Mouse (Mus musculus) intestine, embryonic 14.5 days (tissue): ENCODE measurements at regions not wholly inside any gene's neighbourhood (a gene's known extent, or its start where the extent isn't known, plus 50 kb on each side); places are given as distances from the start of the nearest gene placed in this dataset.

Source experiments
- ATAC-seq: fragments of 200-750 bp; cut with Nextera tagmentation; replicated peaks from 2 replicates; pipeline ENCODE4 v1.8.0; 2017; ENCODE audit warnings: low read depth, moderate number of reproducible peaks, moderate TSS enrichment, moderate library complexity; ENCODE audit not compliant: low FRiP score, low TSS enrichment
- DNase-seq: peaks from one replicate; pipeline ENCODE4 v3.0.0-alpha.2; 2018; ENCODE audit warnings: low spot score
- H3K27ac ChIP-seq: fragments of 300-500 bp; sonication (generic); 2 replicates; pipeline ENCODE4 v1.5.1; 2014; ENCODE audit warnings: low read depth, mild to moderate bottlenecking, control low read depth
- H3K27me3 ChIP-seq: fragments of 300-500 bp; sonication (generic); replicated peaks from 2 replicates; pipeline ENCODE4 v1.6.1; 2014; ENCODE audit warnings: low read length, control low read depth; ENCODE audit not compliant: control insufficient read depth, insufficient read depth
- H3K36me3 ChIP-seq: fragments of 300-500 bp; sonication (generic); 2 replicates; pipeline ENCODE4 v1.6.1; 2014; ENCODE audit warnings: low read length, control low read depth; ENCODE audit not compliant: control insufficient read depth, insufficient read depth
- H3K4me1 ChIP-seq: fragments of 300-500 bp; sonication (generic); replicated peaks from 2 replicates; pipeline ENCODE4 v1.6.1; 2014; ENCODE audit warnings: low read length, control low read depth, mixed read lengths; ENCODE audit not compliant: control insufficient read depth, insufficient read depth
- H3K4me2 ChIP-seq: fragments of 300-500 bp; sonication (generic); 2 replicates; pipeline ENCODE4 v1.6.1; 2014; ENCODE audit warnings: low read length
- H3K4me3 ChIP-seq: fragments of 300-500 bp; sonication (generic); 2 replicates; pipeline ENCODE4 v1.5.1; 2014; ENCODE audit warnings: low read depth, low read length, control low read depth, mixed read lengths
- H3K9ac ChIP-seq: fragments of 300-500 bp; sonication (generic); 2 replicates; pipeline ENCODE4 v1.6.1; 2014; ENCODE audit warnings: mild to moderate bottlenecking, low read length
- H3K9me3 ChIP-seq: fragments of 300-500 bp; sonication (generic); 2 replicates; pipeline ENCODE4 v1.6.1; 2016; ENCODE audit warnings: low read length, control low read depth; ENCODE audit not compliant: control insufficient read depth
- WGBS: fragments of 180-500 bp; shearing (Covaris S2); extraction: QIAGEN DNeasy Blood & Tissue Kit; methylation state at CpG from one replicate; pipeline ENCODE4 v1.1.7; 2014; 5-methylcytosine and 5-hydroxymethylcytosine counted together

DNA sequence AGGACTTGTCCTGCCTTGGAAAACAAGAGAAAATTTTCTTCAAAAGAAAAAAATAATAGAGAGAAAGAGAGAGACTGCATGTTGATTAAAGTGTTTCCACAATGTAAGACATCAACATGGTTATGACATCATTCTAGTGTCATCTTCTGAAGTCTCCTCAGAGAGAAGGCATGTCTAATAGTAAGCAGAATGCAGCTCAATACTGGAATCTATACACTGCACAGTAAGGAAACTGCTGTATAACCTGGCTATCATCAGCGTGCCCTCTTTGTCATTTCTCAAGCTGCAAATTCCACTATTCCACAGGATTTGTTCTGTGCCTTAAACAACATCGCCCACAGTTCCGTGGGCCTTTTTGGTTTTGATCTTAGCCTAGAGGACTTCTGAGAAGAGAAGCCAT is 82.8 kb upstream of the Mapk10 start:
- DNase-seq, result no peak
- ATAC-seq, result no peak
- H3K9me3 ChIP-seq, result no peaks in the 10 kb centered on the region
- no peaks in the 10 kb centered on the region for H3K4me1 ChIP-seq
- H3K4me3 ChIP-seq, result no peak overlapping the region
- H3K27ac ChIP-seq, result no peak overlapping the region
- no peak overlapping the region for H3K4me2 ChIP-seq
- H3K27me3 ChIP-seq, result no peaks in the 10 kb centered on the region
- H3K36me3 ChIP-seq, result no peaks in the 10 kb centered on the region
- 79% methylated on average over 3 of the region's 3 CpGs for WGBS
- no peak overlapping the region for H3K9ac ChIP-seq

DNA sequence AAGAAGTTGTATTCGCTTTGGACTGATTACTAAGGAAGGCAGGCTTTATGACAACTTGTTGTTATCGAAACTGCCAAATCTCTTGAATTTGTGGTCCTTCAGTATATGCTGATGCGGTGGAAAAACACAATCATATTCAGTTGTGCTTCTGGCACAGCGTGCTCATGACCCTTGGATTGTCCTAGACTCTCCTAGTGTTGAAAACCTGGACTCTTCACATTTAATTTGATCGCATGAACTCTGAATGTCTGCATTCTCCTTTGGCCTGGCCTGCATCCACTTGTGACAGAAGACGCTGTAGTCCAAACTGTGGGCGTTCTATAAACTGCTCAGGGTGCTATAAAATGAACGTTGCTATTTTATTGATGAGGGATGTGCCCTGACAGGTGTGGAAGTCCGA is 80.6 kb upstream of the Mapk10 start:
- Histone ChIP-seq H3K27me3 (no peaks in the 10 kb centered on the region), H3K9me3 (no peaks in the 10 kb centered on the region), H3K27ac (no peak overlapping the region), H3K36me3 (no peaks in the 10 kb centered on the region), H3K9ac (no peak overlapping the region), H3K4me1 (no peaks in the 10 kb centered on the region), H3K4me2 (no peak overlapping the region), H3K4me3 (no peak overlapping the region)
- DNase-seq, result no peak
- 77% methylated on average over 9 of the region's 9 CpGs for WGBS
- ATAC-seq, result no peak

DNA sequence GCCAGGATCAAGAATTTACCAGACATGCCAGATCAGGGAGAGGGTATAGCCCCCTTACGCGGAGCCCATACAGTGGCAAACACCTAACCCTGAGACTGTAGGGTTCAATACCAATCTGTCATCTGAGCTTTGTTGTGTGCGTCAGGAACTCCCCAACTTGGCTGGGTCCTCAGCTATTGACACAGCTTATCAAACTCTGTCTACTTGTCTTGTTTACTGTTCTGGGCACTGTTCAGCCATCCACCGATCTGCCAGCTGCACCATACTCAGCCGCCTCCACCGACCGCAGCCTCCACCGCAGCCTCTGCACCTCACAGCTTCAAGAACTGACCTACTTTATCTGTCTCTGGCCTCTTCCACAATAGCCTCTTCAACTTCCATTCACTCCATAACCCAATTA is 80.1 kb upstream of the Mapk10 start:
- H3K27ac ChIP-seq, result no peak overlapping the region
- no peak overlapping the region for H3K9ac ChIP-seq
- 88% methylated on average over 8 of the region's 8 CpGs for WGBS
- H3K4me1 ChIP-seq, result no peaks in the 10 kb centered on the region
- DNase-seq, result no peak
- H3K27me3 ChIP-seq, result no peaks in the 10 kb centered on the region
- H3K4me2 ChIP-seq, result no peak overlapping the region
- no peaks in the 10 kb centered on the region for H3K9me3 ChIP-seq
- ATAC-seq, result no peak
- no peaks in the 10 kb centered on the region for H3K36me3 ChIP-seq
- H3K4me3 ChIP-seq, result no peak overlapping the region

DNA sequence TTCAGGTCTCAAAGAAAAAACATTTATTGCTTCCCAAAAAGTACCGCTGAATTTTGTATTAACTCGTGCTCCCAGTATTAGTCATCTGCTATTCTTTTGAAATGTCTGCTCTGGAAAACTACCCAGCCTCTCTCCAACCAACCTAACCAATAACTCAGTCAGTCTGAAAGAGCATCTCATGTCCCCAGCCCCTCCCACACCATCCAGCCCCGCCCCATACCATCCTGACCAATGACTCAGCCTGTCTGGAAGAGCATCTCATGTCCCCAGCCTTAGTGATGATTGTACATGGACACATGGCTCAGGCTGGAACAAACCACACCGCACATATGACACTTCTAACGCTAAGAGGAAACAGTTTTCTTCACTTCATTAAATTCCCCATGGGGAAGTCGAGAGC is 58.1 kb upstream of the Mapk10 start:
- no peak for ATAC-seq
- 85% methylated on average over 6 of the region's 6 CpGs for WGBS
- H3K4me1 ChIP-seq, result no peaks in the 10 kb centered on the region
- H3K4me3 ChIP-seq, result no peak overlapping the region
- no peaks in the 10 kb centered on the region for H3K27me3 ChIP-seq
- no peaks in the 10 kb centered on the region for H3K36me3 ChIP-seq
- H3K9me3 ChIP-seq, result no peaks in the 10 kb centered on the region
- H3K4me2 ChIP-seq, result no peak overlapping the region
- DNase-seq, result no peak
- H3K27ac ChIP-seq, result no peak overlapping the region
- no peak overlapping the region for H3K9ac ChIP-seq

DNA sequence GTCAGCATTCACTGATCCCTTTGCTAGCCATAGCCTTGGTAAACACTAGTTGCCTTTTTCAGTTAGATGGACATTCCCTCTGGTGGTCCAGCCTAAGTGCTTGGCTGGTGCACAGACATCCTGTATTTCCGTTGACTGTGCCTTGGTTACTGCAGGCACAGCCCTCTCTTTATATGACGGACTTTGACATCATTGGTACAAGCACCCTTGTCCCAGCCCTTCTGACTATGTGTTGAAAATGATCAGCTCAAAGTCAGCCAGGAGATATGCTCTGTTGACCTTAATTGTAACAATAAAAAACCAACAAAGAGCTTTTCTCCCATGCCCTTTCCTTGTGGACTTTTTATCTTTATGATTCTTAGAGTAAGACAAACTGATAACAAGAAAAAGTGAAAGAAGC is 53.8 kb upstream of the Mapk10 start:
- Histone ChIP-seq H3K4me3 (no peak overlapping the region), H3K36me3 (no peaks in the 10 kb centered on the region), H3K9me3 (no peaks in the 10 kb centered on the region), H3K27me3 (no peaks in the 10 kb centered on the region), H3K4me1 (no peaks in the 10 kb centered on the region), H3K27ac (no peak overlapping the region), H3K9ac (no peak overlapping the region), H3K4me2 (no peak overlapping the region)
- WGBS, result 71% methylated on average over 2 of the region's 2 CpGs
- ATAC-seq, result peak; percentile 53; the same call in 1 of the 2 replicates
- DNase-seq, result no peak

DNA sequence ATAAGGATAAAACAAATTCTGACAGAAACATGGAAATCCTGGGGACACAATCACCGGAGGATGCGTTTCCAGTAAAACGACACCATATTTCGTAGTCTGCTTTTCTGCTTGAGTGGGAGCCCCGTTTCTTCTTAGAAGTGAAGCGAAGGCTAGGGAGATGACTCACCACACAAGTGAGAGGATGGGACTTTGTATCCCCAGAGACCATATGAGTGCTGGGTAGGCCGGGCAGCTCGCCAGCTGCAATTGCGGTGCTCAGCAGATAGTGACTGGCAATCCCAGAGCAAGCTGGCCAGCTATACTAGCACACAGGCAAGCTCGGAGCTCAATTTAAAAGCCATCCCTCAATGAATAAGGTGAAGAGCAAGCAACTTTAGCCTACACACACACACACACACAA is 50.3 kb upstream of the Mapk10 start:
- Histone ChIP-seq H3K27me3 (no peaks in the 10 kb centered on the region), H3K4me1 (no peaks in the 10 kb centered on the region), H3K4me2 (no peak overlapping the region), H3K9ac (no peak overlapping the region), H3K9me3 (no peaks in the 10 kb centered on the region), H3K36me3 (no peaks in the 10 kb centered on the region), H3K27ac (no peak overlapping the region), H3K4me3 (no peak overlapping the region)
- no peak for ATAC-seq
- WGBS, result 88% methylated on average over 10 of the region's 10 CpGs
- DNase-seq, result no peak
